Mouse (Mus musculus): ENCODE data around the gene Hes1.

Gene Hes1

DNA sequence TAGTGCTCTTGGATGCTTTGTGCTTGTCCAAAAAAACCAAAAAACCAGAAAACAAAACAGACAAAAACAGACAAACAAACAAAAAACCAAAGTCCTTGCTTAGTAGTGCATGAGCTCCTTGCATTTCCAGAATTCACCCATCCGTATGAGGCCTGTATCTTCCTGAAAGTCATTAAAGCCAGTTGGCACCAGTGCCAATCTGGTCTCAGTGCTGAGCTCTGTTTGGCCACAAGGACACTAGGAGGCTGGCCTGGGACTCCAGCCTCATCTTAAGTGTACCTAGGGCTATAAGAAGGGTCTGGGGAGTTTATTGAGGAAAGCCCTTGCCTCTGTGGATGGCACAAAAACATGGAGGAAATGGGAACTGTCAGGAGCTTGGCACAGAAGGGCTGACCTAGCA is 50.3 kb downstream of the Hes1 start:
- DNase-seq (ENCODE audit: low read depth, low spot score): no peak

All from brain, embryonic 18.5 days (tissue).